Mouse (Mus musculus): ENCODE results near the gene Bpgm.

Bpgm gene

DNA sequence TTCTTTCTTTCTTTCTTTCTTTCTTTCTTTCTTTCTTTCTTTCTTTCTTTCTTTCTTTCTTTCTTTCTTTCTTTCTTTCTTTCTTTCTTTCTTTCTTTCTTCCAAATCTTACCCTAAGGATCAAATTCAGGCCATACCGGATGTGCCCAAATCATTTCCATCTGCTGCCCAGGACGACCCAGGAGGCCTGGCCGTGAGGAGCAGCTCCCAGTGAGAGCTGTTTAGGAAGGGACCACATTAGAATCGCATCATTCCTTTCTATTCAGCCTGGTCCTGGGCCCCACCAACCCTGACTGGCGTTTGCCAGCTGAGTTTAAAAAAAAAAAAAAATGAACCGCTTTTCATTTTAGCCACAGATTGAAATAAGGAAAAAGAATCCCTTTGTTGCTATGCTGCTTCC, 44.9 kb downstream of the Bpgm start:
- in situ Hi-C loops (cut with MboI; ENCODE audit: unreplicated experiment in 2 of 2) = loop anchor here (25.0 kb wide), 3 partner anchors 416 to 1041 kb away; no protein-coding TSS in a partner anchor

DNA sequence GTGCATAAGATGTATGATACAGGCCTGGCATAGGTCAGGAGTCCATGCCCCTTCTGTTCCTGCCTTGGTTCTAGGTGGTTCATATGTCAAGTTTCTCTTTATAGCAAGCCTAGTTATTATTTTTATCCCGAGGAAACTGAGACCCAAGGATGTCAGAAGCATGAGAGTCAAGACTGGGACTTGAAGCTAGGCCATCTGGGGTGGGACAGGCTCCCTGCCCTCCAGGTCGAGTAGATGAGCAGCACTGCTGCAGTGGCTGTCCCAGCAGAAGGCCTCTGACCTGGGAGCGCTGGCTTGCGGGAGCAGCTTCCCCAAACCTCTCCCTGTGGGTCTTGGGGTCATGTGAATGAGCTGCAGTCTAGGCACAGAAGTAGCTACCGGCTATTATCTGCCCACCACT, 47.5 kb downstream of the Bpgm start:
- in situ Hi-C loops (cut with MboI; ENCODE audit: unreplicated experiment in 2 of 2) = loop anchor here (25.0 kb wide), 3 partner anchors 414 to 1039 kb away; no protein-coding TSS in a partner anchor

DNA sequence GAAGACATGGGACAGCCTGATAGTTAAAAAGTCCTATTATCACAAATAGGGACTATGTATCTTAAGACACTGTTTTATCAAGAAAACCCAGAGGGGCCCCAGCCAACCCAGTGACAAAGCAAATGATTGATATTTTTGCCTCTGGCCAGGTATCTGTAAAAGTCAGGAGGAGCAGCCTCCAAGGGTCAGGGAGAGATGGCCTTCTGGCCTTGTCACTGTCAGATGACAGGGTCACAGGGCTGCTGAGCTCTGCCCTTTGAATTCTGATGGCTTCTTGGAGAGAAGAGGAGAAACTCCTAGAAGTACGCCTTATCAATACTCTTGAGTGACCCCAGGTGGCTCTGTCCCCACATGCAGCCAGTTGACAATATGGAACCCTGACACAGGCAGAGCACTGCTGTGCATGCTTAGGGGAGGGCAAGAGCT, 49.5 kb downstream of the Bpgm start:
- in situ Hi-C loops (cut with MboI; ENCODE audit: unreplicated experiment in 2 of 2) = no loop called here

GRCm38 (mm10) chr6:34525927-34526326, 49.9 kb downstream of the Bpgm start:
- in situ Hi-C loops (cut with MboI; ENCODE audit: unreplicated experiment in 2 of 2) = no loop called here

DNA sequence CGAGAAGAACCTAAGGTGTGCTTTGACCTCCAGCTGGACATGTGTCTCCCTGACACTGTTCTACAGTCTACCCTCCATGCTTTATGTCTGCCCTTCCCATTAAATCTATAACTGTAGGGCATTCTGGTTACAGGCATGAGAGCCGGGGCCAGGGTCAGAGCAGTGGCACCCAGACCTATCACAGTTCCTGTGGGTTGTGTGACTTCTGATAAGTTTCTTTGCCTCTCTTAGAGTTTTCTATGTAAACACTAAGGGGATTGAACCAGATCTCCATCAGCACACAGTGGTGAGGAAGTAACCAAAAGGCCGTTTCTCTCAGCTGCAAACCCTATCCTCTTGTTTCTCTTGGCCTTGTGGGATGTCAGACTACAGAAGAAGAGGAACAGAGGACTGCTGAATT, 50.4 kb downstream of the Bpgm start:
- in situ Hi-C loops (cut with MboI; ENCODE audit: unreplicated experiment in 2 of 2) = no loop called here

DNA sequence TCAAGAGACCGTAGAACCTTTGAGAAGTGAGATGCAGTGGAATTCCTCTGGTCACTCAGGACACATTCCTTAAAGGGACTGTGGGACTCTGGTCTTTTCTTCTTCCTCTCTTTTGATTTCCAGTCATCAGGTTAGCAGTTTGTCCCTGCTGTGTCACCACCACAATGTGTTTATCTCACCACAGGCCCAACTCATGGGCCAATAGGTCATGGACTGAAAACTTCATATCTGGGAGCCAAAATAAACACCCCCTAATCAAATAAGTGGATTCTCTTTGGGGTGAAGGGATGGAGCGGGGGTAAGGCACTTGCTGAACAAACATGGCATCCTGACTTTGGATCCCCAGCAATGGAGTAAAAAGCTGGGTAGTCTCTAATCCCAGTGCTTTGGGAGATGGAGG, 52.1 kb downstream of the Bpgm start:
- in situ Hi-C loops (cut with MboI; ENCODE audit: unreplicated experiment in 2 of 2) = no loop called here

GRCm38 (mm10) chr6:34529992-34530391, 54.0 kb downstream of the Bpgm start:
- in situ Hi-C loops (cut with MboI; ENCODE audit: unreplicated experiment in 2 of 2) = loop anchor here in 1 of 2 experiments (10.0 kb wide), 1 partner anchor 235 kb away; no protein-coding TSS in a partner anchor

- in situ Hi-C loops (cut with MboI; ENCODE audit: unreplicated experiment in 2 of 2) = loop anchor here in 1 of 2 experiments (10.0 kb wide), 1 partner anchor 232 kb away; no protein-coding TSS in a partner anchor
These were observed 57.0 kb downstream of the Bpgm start for GRCm38 (mm10) chr6:34533055-34533454.

DNA sequence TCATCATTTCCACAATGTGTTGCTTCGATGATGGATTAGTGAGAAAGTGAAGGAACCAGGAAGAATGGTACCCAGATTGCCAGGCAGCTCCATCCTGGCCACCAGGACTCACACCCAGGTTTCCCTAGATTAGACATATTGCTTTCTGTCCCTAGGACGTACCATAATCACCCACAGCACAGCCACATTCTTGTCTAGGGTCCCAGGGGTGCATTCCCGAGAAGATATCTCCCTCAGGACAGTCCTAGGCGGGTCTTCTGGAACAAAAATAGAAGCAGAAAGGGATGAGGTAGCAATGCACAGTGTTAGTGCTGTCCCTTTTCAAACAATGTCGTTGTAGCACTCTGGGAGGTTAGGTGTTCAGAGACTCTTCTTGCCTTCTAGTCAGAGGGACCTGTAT, 57.9 kb downstream of the Bpgm start:
- in situ Hi-C loops (cut with MboI; ENCODE audit: unreplicated experiment in 2 of 2) = loop anchor here in 1 of 2 experiments (10.0 kb wide), 1 partner anchor 231 kb away; no protein-coding TSS in a partner anchor

DNA sequence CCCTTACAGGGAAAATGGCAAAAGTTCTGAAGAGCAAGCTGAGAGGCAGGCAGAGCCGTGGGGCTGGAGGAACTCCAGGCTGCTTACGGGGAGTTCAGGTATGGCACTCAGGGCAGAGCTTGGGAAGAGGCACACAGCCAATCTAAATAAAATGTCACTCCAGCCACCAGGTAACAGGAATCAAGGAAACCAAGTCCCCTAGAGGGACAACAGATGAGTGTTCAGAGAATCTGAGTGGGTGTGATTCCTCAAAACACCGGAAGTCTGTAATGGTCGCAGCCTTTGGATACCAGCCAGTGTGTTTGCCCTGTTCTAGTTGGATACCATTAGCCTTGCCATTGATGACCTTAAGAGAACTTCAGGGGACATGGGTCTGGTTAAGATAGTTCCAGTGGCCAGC, 66.9 kb downstream of the Bpgm start:
- in situ Hi-C loops (cut with MboI; ENCODE audit: unreplicated experiment in 2 of 2) = no loop called here

DNA sequence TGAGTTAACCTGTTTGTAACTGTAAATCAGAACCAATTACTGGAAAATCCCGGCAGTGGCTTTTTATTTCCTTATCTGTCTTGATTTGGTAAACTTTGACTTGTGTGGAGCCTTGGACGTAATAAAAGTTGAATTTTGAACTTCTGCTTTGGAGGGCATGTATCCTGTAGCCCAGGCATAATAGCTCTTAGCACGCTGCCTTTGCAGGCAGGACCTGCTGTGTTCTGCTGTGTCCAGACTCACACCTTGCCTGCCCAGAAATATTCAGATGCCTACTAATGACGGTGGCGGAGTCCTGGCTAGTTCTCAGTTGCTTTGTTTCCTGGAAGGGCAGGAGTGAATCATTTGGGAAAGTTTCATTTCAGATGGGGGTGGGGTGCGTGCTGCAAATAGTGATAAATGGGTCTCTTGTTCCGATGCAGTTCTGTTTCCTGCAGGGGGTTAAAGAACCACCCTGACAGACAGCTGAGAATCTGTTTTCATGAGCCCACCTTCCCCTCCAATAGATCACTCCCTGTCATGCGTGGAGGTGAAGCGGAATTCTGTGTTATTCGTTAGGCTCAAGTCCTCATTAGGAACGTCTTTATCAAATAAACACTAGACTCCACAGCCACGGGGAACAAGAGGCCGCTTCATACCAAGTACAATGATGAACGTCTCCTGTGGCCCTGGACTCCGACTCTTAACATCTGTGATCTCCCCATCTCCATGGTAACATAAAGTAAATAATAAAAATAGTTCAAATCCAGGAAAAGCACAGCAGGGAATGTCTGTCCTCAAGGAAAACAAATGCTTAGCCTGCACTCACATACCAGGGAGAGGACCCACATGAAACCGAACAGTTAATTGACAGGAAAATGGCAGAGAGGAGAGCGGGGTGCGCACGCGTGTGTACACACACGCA, 67.5 kb downstream of the Bpgm start:
- in situ Hi-C loops (cut with MboI; ENCODE audit: unreplicated experiment in 2 of 2) = no loop called here

DNA sequence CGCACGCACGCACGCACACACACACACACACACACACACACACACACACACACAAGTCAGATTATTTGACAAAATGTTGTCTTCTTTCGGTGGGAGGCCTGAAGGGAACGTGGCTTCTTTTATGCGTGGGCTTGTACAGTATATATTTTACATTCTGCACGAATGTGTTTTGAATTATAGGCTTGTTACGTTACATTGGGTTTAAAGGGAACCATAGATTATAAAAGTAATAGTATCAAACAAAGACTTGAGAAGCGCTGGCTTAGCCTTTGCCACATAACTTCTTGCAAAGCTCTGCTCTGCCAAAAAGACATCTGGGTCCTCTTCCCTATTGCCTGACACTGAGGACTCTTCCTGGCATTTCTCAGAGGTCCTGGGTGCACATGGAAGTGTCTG, 68.2 kb downstream of the Bpgm start:
- in situ Hi-C loops (cut with MboI; ENCODE audit: unreplicated experiment in 2 of 2) = no loop called here

- in situ Hi-C loops (cut with MboI; ENCODE audit: unreplicated experiment in 2 of 2) = no loop called here
These were observed 69.3 kb downstream of the Bpgm start for GRCm38 (mm10) chr6:34545286-34545685.

GRCm38 (mm10) chr6:34548406-34548990, 72.5 kb downstream of the Bpgm start:
- in situ Hi-C loops (cut with MboI; ENCODE audit: unreplicated experiment in 2 of 2) = no loop called here

- in situ Hi-C loops (cut with MboI; ENCODE audit: unreplicated experiment in 2 of 2) = no loop called here
These were observed 73.0 kb downstream of the Bpgm start for GRCm38 (mm10) chr6:34549017-34549416.

DNA sequence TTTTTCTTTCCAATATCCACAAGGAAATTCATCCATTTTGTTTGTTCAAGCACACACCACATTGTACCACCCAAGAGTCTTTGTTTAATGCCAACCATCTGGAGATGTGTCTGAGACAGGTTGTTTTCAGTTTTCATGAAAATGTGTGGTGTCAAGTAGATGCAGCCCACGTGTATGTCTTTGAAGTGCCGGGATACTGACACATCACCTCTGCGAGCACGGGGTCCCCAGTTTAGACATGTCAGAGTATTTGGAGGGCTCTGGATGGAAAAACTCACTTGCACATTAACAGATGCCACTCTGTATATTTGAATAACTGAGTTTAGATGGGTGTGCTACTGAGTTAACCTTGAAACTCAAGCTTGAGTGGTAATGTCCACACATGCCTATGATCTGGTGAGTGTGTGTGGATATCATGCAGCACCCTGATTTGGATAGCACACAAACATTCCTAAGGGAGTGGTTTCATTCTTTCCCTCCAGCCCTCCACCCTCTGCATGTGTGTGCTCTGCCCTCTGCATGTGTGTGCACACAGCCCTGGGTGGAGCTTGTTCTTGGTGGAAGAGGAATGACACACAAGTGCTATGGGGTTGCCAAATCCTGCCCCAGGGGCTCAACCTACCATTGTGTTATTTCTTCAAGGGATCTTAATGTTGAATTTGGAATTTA, 76.6 kb downstream of the Bpgm start:
- in situ Hi-C loops (cut with MboI; ENCODE audit: unreplicated experiment in 2 of 2) = loop anchor here in 1 of 2 experiments (5.0 kb wide), 1 partner anchor 370 kb away; the partner anchor contains the start of gene Stra8

DNA sequence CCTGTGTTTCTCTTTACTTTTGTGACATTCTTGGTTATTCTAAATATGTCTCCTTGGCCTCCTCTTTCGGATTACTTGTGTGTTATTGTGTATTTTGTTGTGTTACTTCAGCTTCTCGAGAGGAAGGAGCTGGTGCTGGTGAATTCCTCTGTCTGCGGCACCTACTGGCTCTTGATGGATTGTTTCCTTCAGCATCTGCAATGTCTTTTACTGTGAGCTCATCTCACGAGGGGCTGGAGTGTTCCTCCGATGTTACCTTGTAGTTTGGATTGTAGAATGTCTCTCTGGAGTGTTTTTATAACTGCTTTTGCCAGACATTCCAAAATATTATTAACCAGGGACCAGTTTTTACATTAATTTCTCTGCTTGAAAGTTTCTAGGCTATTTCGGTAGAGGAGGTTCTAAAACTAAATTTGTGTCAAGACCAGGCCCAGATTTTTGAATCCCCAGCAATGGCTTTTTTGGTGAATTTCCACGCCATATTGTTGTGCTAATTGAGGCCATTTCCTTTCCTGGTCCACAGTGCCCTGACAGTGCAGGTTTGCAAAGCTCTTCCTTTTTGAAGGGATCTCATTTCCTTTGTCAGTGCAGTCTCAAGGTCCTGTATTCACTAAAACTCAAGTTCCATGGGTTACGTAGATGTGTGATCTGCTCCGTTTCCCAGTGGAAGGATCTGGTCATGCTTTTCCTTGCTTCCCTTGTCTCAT, 78.4 kb downstream of the Bpgm start:
- in situ Hi-C loops (cut with MboI; ENCODE audit: unreplicated experiment in 2 of 2) = loop anchor here in 1 of 2 experiments (5.0 kb wide), 1 partner anchor 368 kb away; the partner anchor contains the start of gene Stra8
